Comparison of ENCODE assay signal across 8 mouse cellular contexts in genomic region chr12:3560596-3560995, GRCm38 (mm10). TPM values are rescaled to one million over a fixed set of nuclear protein-coding genes. Genes with fewer than 3 reads are reported as not detected.
A peak's percentile ranks its signal among the peaks of the same experiment; 100 is the strongest.
DNase-seq lines count a peak whose midpoint lies in the region; ATAC-seq lines count a peak whose summit lies in the region.

No protein-coding gene starts in this region.

- H3K36me3 ChIP-seq in neural tube, embryonic 11.5 days (ENCODE audit: control insufficient read depth, insufficient read depth, low read length) = no peaks in the 10 kb centered on the region

- H3K4me2 ChIP-seq in neural tube, embryonic 11.5 days (ENCODE audit: low read depth) = no peak overlapping the region

- H3K27me3 ChIP-seq in neural tube, embryonic 11.5 days (ENCODE audit: control insufficient read depth, insufficient read depth, low read length) = no peaks in the 10 kb centered on the region

- no peak overlapping the region for H3K4me3 ChIP-seq in neural tube, embryonic 11.5 days (ENCODE audit: low read depth, low read length)

- WGBS in neural tube, embryonic 11.5 days = 38% methylated on average over 1 of the region's 1 CpGs

- H3K9me3 ChIP-seq in neural tube, embryonic 11.5 days (ENCODE audit: control insufficient read depth, low read length) = no peaks in the 10 kb centered on the region

- H3K27ac ChIP-seq in neural tube, embryonic 11.5 days (ENCODE audit: low read depth, low read length) = no peak overlapping the region

- ATAC-seq in neural tube, embryonic 11.5 days (ENCODE audit: insufficient read depth, low FRiP score, low TSS enrichment) = no peak
- peak; percentile 92 for ATAC-seq in granulocyte monocyte progenitor cell, adult 5-6 weeks (replicated peaks; ENCODE audit: poor library complexity, severe bottlenecking)

- H3K4me1 ChIP-seq in neural tube, embryonic 11.5 days (ENCODE audit: control insufficient read depth, insufficient read depth, low read length) = no peaks in the 10 kb centered on the region

- DNase-seq in neural tube, embryonic 11.5 days (ENCODE audit: low spot score) = peak; percentile 51
- DNase-seq in neural tube, embryonic 10.5 days (ENCODE audit: extremely low spot score, low spot score) = no peak
- peak; percentile 63 to 83 for DNase-seq in adrenal gland, adult (ENCODE audit: inconsistent age in 2 of 2, low spot score in 1 of 2)
- peak; percentile 69 to 79 for DNase-seq in kidney, postnatal 4 days
- DNase-seq in lung, postnatal 14 days = peak; percentile 46
- peak; percentile 63 to 66 for DNase-seq in spleen, postnatal 36 days (ENCODE audit: low spot score in 2 of 2)
- no peak for DNase-seq in cerebellum, adult 11 months

- H3K9ac ChIP-seq in neural tube, embryonic 11.5 days (ENCODE audit: low read length) = no peak overlapping the region

RNA-seq across cellular contexts. Expression of gene Dtnb, which starts 11.6 kb away (rescaled TPM):
- polyA plus RNA-seq in neural tube, embryonic 11.5 days (2014; fragmentation: Nextera tagmentation; extraction: Ambion mirVana) = 37.8 and 42.4 TPM in 2 replicates
- total RNA-seq in granulocyte monocyte progenitor cell, adult 5-6 weeks (2014; fragmentation: Nextera tagmentation) = 14.2 and 27.7 TPM in 2 replicates
- total RNA-seq in granulocyte monocyte progenitor cell, adult 5-6 weeks (2017) = 8.9 and 14.3 TPM in 2 replicates

Comparison
In these comparisons a context has a peak if more than half of its experiments do, and no peak if none do; other contexts are left out.
1. DNase-seq: peak in neural tube, embryonic 11.5 days (single experiment), adrenal gland, adult (2 of 2), kidney, postnatal 4 days (2 of 2), lung, postnatal 14 days (single experiment) and spleen, postnatal 36 days (2 of 2); none in neural tube, embryonic 10.5 days (single experiment) and cerebellum, adult 11 months (single experiment).